Mouse (Mus musculus) MEL (cell line): Measurements from ENCODE around the gene Ncs1. TPM values are rescaled to one million over a fixed set of nuclear protein-coding genes. Genes with fewer than 3 reads are reported as not detected.

Experiments
- DNase-seq: peaks from one replicate; pipeline ENCODE4 v3.0.0; 2011; ENCODE audit warnings: low read depth, low spot score
- H3K27ac ChIP-seq: 2 replicates; pipeline ENCODE4 v1.5.1; 2012; ENCODE audit warnings: low read depth, mild to moderate bottlenecking, control low read depth, low read length, moderate library complexity; ENCODE audit not compliant: control insufficient read depth
- H3K27me3 ChIP-seq, 2 experiments: fragments of 150-350 bp in 1 of 2; sonication (generic) in 1 of 2; 2 replicates each; pipeline ENCODE4 v1.6.1; 2012; ENCODE audit warnings: low read length in 2 of 2, mild to moderate bottlenecking in 2 of 2, improper control_type of control experiment in 1 of 2, moderate library complexity in 1 of 2; ENCODE audit not compliant: insufficient read depth in 2 of 2, control insufficient read depth in 1 of 2
- H3K36me3 ChIP-seq, 2 experiments: 2 replicates each; pipeline ENCODE4 v1.6.1; 2012 to 2014; ENCODE audit warnings: low read length in 2 of 2, improper control_type of control experiment in 1 of 2, inconsistent platforms in 1 of 2, mild to moderate bottlenecking in 1 of 2; ENCODE audit not compliant: insufficient read depth in 2 of 2, control insufficient read depth in 1 of 2
- H3K4me1 ChIP-seq, 2 experiments: fragments of 150-350 bp in 1 of 2; sonication (generic) in 1 of 2; 2 replicates each; pipeline ENCODE4 v1.6.1; 2012; ENCODE audit warnings: low read length in 2 of 2, improper control_type of control experiment in 1 of 2, mild to moderate bottlenecking in 1 of 2; ENCODE audit not compliant: insufficient read depth in 2 of 2, control insufficient read depth in 1 of 2
- H3K4me3 ChIP-seq, 2 experiments: fragments of 150-350 bp in 1 of 2; sonication (generic) in 1 of 2; 2 replicates each; pipeline ENCODE4 v1.5.1; 2012; ENCODE audit warnings: low read depth in 2 of 2, low read length in 2 of 2, mild to moderate bottlenecking in 2 of 2, moderate library complexity in 2 of 2, control low read depth in 1 of 2, improper control_type of control experiment in 1 of 2; ENCODE audit not compliant: control insufficient read depth in 1 of 2, insufficient read depth in 1 of 2
- H3K79me2 ChIP-seq: 2 replicates; pipeline ENCODE4 v1.6.1; 2012; ENCODE audit warnings: mild to moderate bottlenecking, low read length, moderate library complexity; ENCODE audit not compliant: control insufficient read depth, poor library complexity, insufficient read depth
- H3K9ac ChIP-seq: 2 replicates; pipeline ENCODE4 v1.6.1; 2012; ENCODE audit warnings: low read depth, mild to moderate bottlenecking, control low read depth, low read length, moderate library complexity; ENCODE audit not compliant: control insufficient read depth, poor library complexity, severe bottlenecking
- H3K9me3 ChIP-seq: fragments of 150-350 bp; sonication (generic); replicated peaks from 2 replicates; pipeline ENCODE4 v1.6.1; 2012; ENCODE audit warnings: mild to moderate bottlenecking, low read length, improper control_type of control experiment, moderate library complexity; ENCODE audit not compliant: insufficient read depth
- CTCF ChIP-seq, 3 experiments: IDR thresholded peaks in 2 of 3; conservative IDR thresholded peaks in 1 of 3; 2 replicates each; pipeline ENCODE4 v1.5.1; 2011 to 2012; ENCODE audit warnings: low read length in 3 of 3, low read depth in 2 of 3, mild to moderate bottlenecking in 2 of 3, improper control_type of control experiment in 1 of 3, inconsistent platforms in 1 of 3, mixed read lengths in 1 of 3, moderate library complexity in 1 of 3; ENCODE audit not compliant: control insufficient read depth in 1 of 3, insufficient read depth in 1 of 3, poor library complexity in 1 of 3, severe bottlenecking in 1 of 3
- E2F4 ChIP-seq: IDR thresholded peaks from 2 replicates; pipeline ENCODE4 v1.6.1; 2011; ENCODE audit warnings: low read depth, low read length, improper control_type of control experiment, borderline replicate concordance
- ELF1 ChIP-seq: IDR thresholded peaks from 2 replicates; pipeline ENCODE4 v1.6.1; 2014; ENCODE audit warnings: low read depth, mild to moderate bottlenecking, inconsistent platforms, low read length, improper control_type of control experiment, moderate library complexity
- ETS1 ChIP-seq: IDR thresholded peaks from 2 replicates; pipeline ENCODE4 v1.6.1; 2012; ENCODE audit warnings: low read depth, mild to moderate bottlenecking, inconsistent platforms, low read length, improper control_type of control experiment, moderate library complexity
- GABPA ChIP-seq: IDR thresholded peaks from 2 replicates; pipeline ENCODE4 v1.6.1; 2012; ENCODE audit warnings: low read depth, mild to moderate bottlenecking, inconsistent platforms, low read length, improper control_type of control experiment, moderate library complexity
- GATA1 ChIP-seq: IDR thresholded peaks from 2 replicates; pipeline ENCODE4 v1.6.1; 2011; ENCODE audit warnings: low read depth, low read length, improper control_type of control experiment
- JUND ChIP-seq: IDR thresholded peaks from 2 replicates; pipeline ENCODE4 v1.6.1; 2011; ENCODE audit warnings: low read depth, mild to moderate bottlenecking, improper control_type of control experiment, low read length
- KAT2A ChIP-seq: conservative IDR thresholded peaks from 2 replicates; pipeline ENCODE4 v1.6.1; 2012; ENCODE audit warnings: low read depth, low read length, improper control_type of control experiment, inconsistent platforms
- MAFK ChIP-seq: IDR thresholded peaks from 2 replicates; pipeline ENCODE4 v1.6.1; 2011; ENCODE audit warnings: low read depth, mild to moderate bottlenecking, low read length, improper control_type of control experiment, borderline replicate concordance
- MAZ ChIP-seq: IDR thresholded peaks from 2 replicates; pipeline ENCODE4 v1.6.1; 2012; ENCODE audit warnings: low read depth, mild to moderate bottlenecking, inconsistent platforms, low read length, improper control_type of control experiment
- MYB ChIP-seq: IDR thresholded peaks from 2 replicates; pipeline ENCODE4 v1.6.1; 2011; ENCODE audit warnings: mild to moderate bottlenecking, low read depth, low read length, improper control_type of control experiment
- POLR2A ChIP-seq, 2 experiments: IDR thresholded peaks; 2 replicates each; pipeline ENCODE4 v1.6.1; 2011 to 2012; ENCODE audit warnings: low read length in 2 of 2, mild to moderate bottlenecking in 2 of 2, control low read depth in 1 of 2, improper control_type of control experiment in 1 of 2, low read depth in 1 of 2, moderate library complexity in 1 of 2; ENCODE audit not compliant: control insufficient read depth in 1 of 2, insufficient read depth in 1 of 2, poor library complexity in 1 of 2
- POLR2AphosphoS2 ChIP-seq: IDR thresholded peaks from 2 replicates; pipeline ENCODE4 v1.6.1; 2011; ENCODE audit warnings: low read length, improper control_type of control experiment
- SIN3A ChIP-seq: IDR thresholded peaks from 2 replicates; pipeline ENCODE4 v1.6.1; 2012; ENCODE audit warnings: low read length, improper control_type of control experiment, inconsistent platforms
- TAL1 ChIP-seq: IDR thresholded peaks from 2 replicates; pipeline ENCODE4 v1.6.1; 2012; ENCODE audit warnings: mild to moderate bottlenecking, inconsistent platforms, low read length, moderate library complexity, mixed read lengths
- USF1 ChIP-seq: IDR thresholded peaks from 2 replicates; pipeline ENCODE4 v1.6.1; 2014; ENCODE audit warnings: low read depth, mild to moderate bottlenecking, inconsistent platforms, low read length, improper control_type of control experiment, moderate library complexity
- USF2 ChIP-seq, 2 experiments: IDR thresholded peaks; 2 replicates each; pipeline ENCODE4 v1.6.1; 2011 to 2012; ENCODE audit warnings: improper control_type of control experiment in 2 of 2, low read length in 2 of 2, borderline replicate concordance in 1 of 2, inconsistent platforms in 1 of 2, low read depth in 1 of 2, mild to moderate bottlenecking in 1 of 2; ENCODE audit not compliant: insufficient read depth in 1 of 2
- ZNF384 ChIP-seq: IDR thresholded peaks from 2 replicates; pipeline ENCODE4 v1.6.1; 2012; ENCODE audit warnings: low read depth, mild to moderate bottlenecking, inconsistent platforms, low read length, improper control_type of control experiment
- polyA plus RNA-seq, 2 experiments: library from polyadenylated mRNA; stranded (reverse) in 1 of 2; unstranded in 1 of 2; fragments of >175 nt in 1 of 2; fragments of >200 nt in 1 of 2; gene quantifications; 2 replicates each; pipeline versions ENCODE4 v1.2.1 to v1.2.4; 2012; ENCODE audit warnings: low replicate concordance in 2 of 2, low read depth in 1 of 2; ENCODE audit not compliant: insufficient read length in 2 of 2, insufficient read depth in 1 of 2, missing spikeins in 1 of 2
- total RNA-seq: library from RNA; depleted of rRNA; stranded (reverse); fragments of 300-350 nt; gene quantifications from 2 replicates; pipeline ENCODE4 v1.2.3, GENCODE M21; 2012

The Ncs1 gene
- total and polyA plus RNA-seq, 3 experiments, result 14.5 to 17.6 TPM; not detected in 1

- DNase-seq, result no peak
Observed at GRCm38 (mm10) chr2:31254806-31255205, 9.2 kb downstream of the Ncs1 start.

GRCm38 (mm10) chr2:31255952-31256938 is 10.6 kb downstream of the Ncs1 start:
- TF ChIP-seq CTCF (IDR thresholded peaks at IDR 0.05 in 2 of 3, conservative IDR thresholded peaks at IDR 0.05 in 1 of 3; ENCODE audit: control insufficient read depth in 1 of 3, insufficient read depth in 1 of 3, low read depth in 2 of 3, low read length in 3 of 3, poor library complexity in 1 of 3, severe bottlenecking in 1 of 3) (no peak; a peak in 2 of 6 replicates), USF2 (IDR thresholded peaks at IDR 0.05; ENCODE audit: borderline replicate concordance in 1 of 2, insufficient read depth in 1 of 2, low read depth in 1 of 2, low read length in 2 of 2) (no peak), GATA1 (no peak), GABPA (no peak), MAFK (no peak), SIN3A (no peak), ZNF384 (no peak), MAZ (no peak), ETS1 (no peak), E2F4 (no peak), USF1 (no peak), POLR2A (IDR thresholded peaks at IDR 0.05; ENCODE audit: control insufficient read depth in 1 of 2, insufficient read depth in 1 of 2, low read depth in 1 of 2, low read length in 2 of 2, poor library complexity in 1 of 2) (no peak), TAL1 (no peak), POLR2AphosphoS2 (no peak), ELF1 (no peak)
- peak; percentile 19 for DNase-seq
- Histone ChIP-seq H3K9ac (no peak overlapping the region), H3K79me2 (no peaks in the 10 kb centered on the region), H3K36me3 (no peaks in the 10 kb centered on the region), H3K27me3 (no peaks in the 10 kb centered on the region), H3K4me1 (peaks cover 0 to 4% of the 10 kb centered on the region in 2 experiments; a peak in 1 of 4 replicates), H3K4me3 (no peak overlapping the region), H3K9me3 (no peaks in the 10 kb centered on the region), H3K27ac (no peak overlapping the region)

More at GRCm38 (mm10) chr2:31254806-31255205, 9.2 kb downstream of the Ncs1 start:
- Histone ChIP-seq H3K27ac (no peak overlapping the region), H3K9ac (no peak overlapping the region), H3K4me3 (no peak overlapping the region), H3K27me3 (no peaks in the 10 kb centered on the region), H3K36me3 (no peaks in the 10 kb centered on the region), H3K4me1 (peaks cover 0 to 4% of the 10 kb centered on the region in 2 experiments; a peak in 1 of 4 replicates), H3K9me3 (no peaks in the 10 kb centered on the region), H3K79me2 (no peaks in the 10 kb centered on the region)
- TF ChIP-seq MYB (no peak), GABPA (no peak), ELF1 (no peak), ZNF384 (no peak), GATA1 (no peak), JUND (no peak), KAT2A (no peak), POLR2AphosphoS2 (no peak)
